Mouse (Mus musculus) mammary gland, adult 2 months (tissue): Measurements from ENCODE around the gene Klk1b27. TPM values are rescaled to one million over a fixed set of nuclear protein-coding genes. Genes with fewer than 3 reads are reported as not detected.

ENCODE experiments used
- polyA plus RNA-seq: library from polyadenylated mRNA; depleted of rRNA; stranded (reverse); fragments of >200 nt; gene quantifications from 2 replicates; pipeline ENCODE4 v1.2.3, GENCODE M21; 2012; ENCODE audit warnings: low replicate concordance; rRNA removed

Gene Klk1b27
- 1.4 and 3.0 TPM in 2 replicates for polyA plus RNA-seq

GRCm38 (mm10) chr7:44051990-44052389, at the start of gene Klk1b27:
Klk1b27 (plus strand) TSS chr7:44052290.

GRCm38 (mm10) chr7:44011868-44012267, 40.2 kb upstream of the Klk1b27 start, which contains the start of gene Klk1b26:
Klk1b26 (plus strand) TSS chr7:44012168.

GRCm38 (mm10) chr7:44102028-44102427, 49.9 kb downstream of the Klk1b27 start, which contains the start of gene Klk1b21:
Klk1b21 (plus strand) TSS chr7:44102328.

Other genes with a start within 250 kb of the Klk1b27 start
- gene Klk7, start 241.0 kb upstream of the Klk1b27 start, polyA plus RNA-seq = 0.11 and 4.9 TPM in 2 replicates
- 0.82 TPM in 1 of 2 replicates, not detected in the other for gene Klk6, start 227.8 kb upstream of the Klk1b27 start, polyA plus RNA-seq
- gene Klk5, start 210.3 kb upstream of the Klk1b27 start, polyA plus RNA-seq = 0.14 and 3.3 TPM in 2 replicates
- not detected in 2 replicates for gene Klk4, start 171.1 kb upstream of the Klk1b27 start, polyA plus RNA-seq
- not detected in 2 replicates for gene Klk15, start 118.5 kb upstream of the Klk1b27 start, polyA plus RNA-seq
- gene Klk1b8, start 101.6 kb upstream of the Klk1b27 start, polyA plus RNA-seq = 0.14 TPM in 1 of 2 replicates, not detected in the other
- not detected in 2 replicates for gene Klk1b1, start 85.5 kb upstream of the Klk1b27 start, polyA plus RNA-seq
- gene Klk1b9, start 76.2 kb upstream of the Klk1b27 start, polyA plus RNA-seq = not detected in 2 replicates
- 0.14 TPM in 1 of 2 replicates, not detected in the other for gene Klk1b11, start 56.4 kb upstream of the Klk1b27 start, polyA plus RNA-seq
- 0.09 TPM in 1 of 2 replicates, not detected in the other for gene Klk1b26, start 40.1 kb upstream of the Klk1b27 start, polyA plus RNA-seq
- gene Klk1b21, start 50.0 kb downstream of the Klk1b27 start, polyA plus RNA-seq = not detected in 2 replicates
- not detected in 2 replicates for gene Klk1b22, start 60.4 kb downstream of the Klk1b27 start, polyA plus RNA-seq
- gene Klk1b16, start 84.5 kb downstream of the Klk1b27 start, polyA plus RNA-seq = not detected in 2 replicates
- not detected in 2 replicates for gene Klk1b24, start 135.9 kb downstream of the Klk1b27 start, polyA plus RNA-seq
- not detected in 2 replicates for gene Klk1b3, start 145.9 kb downstream of the Klk1b27 start, polyA plus RNA-seq
- not detected in 2 replicates for gene Klk1b4, start 155.1 kb downstream of the Klk1b27 start, polyA plus RNA-seq
- gene Klk1b5, start 163.7 kb downstream of the Klk1b27 start, polyA plus RNA-seq = not detected in 2 replicates
- gene Klk1, start 173.1 kb downstream of the Klk1b27 start, polyA plus RNA-seq = 5.2 and 8.6 TPM in 2 replicates
- not detected in 2 replicates for gene Gm36864, start 183.9 kb downstream of the Klk1b27 start, polyA plus RNA-seq
- 1.3 and 2.7 TPM in 2 replicates for gene 1700028J19Rik, start 194.4 kb downstream of the Klk1b27 start, polyA plus RNA-seq
- 75.6 and 148 TPM in 2 replicates for gene 2410002F23Rik, start 194.4 kb downstream of the Klk1b27 start, polyA plus RNA-seq
- not detected in 2 replicates for gene Acp4, start 205.1 kb downstream of the Klk1b27 start, polyA plus RNA-seq
- not detected in 2 replicates for gene Gm15517, start 209.2 kb downstream of the Klk1b27 start, polyA plus RNA-seq